Mouse (Mus musculus): ENCODE results near the gene Fut7. TPM values are rescaled to one million over a fixed set of nuclear protein-coding genes. Genes with fewer than 3 reads are reported as not detected.

Gene Fut7
- polyA plus RNA-seq (2015; fragmentation: Nextera tagmentation; extraction: Ambion mirVana), result 0.35 and 0.46 TPM in 2 replicates

GRCm38 (mm10) chr2:25422587-25423410 lies at the start of gene Fut7:
Gene Fut7 (plus strand): TSS chr2:25423267.
- Histone ChIP-seq H3K4me1 (ENCODE audit: control insufficient read depth, insufficient read depth, low read length) (peaks cover 3% of the 10 kb centered on the region), H3K9me3 (replicated peaks; ENCODE audit: control insufficient read depth, low read length) (no peaks in the 10 kb centered on the region), H3K36me3 (ENCODE audit: control insufficient read depth, insufficient read depth) (no peaks in the 10 kb centered on the region), H3K4me2 (ENCODE audit: low read depth, low read length) (no peak within 1 kb of the TSS), H3K27me3 (ENCODE audit: control insufficient read depth, insufficient read depth, low read length) (peaks cover 26% of the 10 kb centered on the region), H3K27ac (ENCODE audit: low read length) (no peak within 1 kb of the TSS), H3K9ac (ENCODE audit: low read length) (no peak within 1 kb of the TSS), H3K4me3 (ENCODE audit: low read length) (no peak within 1 kb of the TSS)
- WGBS, result 53% methylated on average over 17 of the region's 17 CpGs
- ATAC-seq (replicated peaks; ENCODE audit: extremely low read depth, insufficient read depth, low FRiP score), result no peak

DNA sequence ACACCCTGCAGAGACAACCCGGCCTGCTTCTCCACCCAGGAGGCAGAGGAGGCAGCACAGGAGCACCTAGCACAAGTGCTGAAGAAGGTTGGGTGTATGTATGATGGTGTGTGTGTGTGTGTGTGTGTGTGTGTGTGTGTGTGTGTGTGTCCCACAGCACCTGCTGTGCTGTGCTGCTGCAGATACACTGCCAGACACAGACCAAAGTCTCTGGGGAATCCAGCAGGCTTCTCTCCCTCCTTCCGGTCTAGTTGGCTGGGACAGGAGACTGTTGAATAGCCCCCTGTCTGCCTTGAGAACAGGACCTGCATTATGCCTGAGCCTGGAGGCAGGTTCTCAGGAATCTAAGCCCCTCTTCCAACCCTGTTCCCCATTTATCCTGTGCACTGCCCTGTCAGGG lies 49.6 kb upstream of the Fut7 start:
- ATAC-seq (replicated peaks; ENCODE audit: extremely low read depth, insufficient read depth, low FRiP score), result no peak
- peaks cover 2% of the 10 kb centered on the region for H3K27me3 ChIP-seq (ENCODE audit: control insufficient read depth, insufficient read depth, low read length)
- 46% methylated on average over 2 of the region's 2 CpGs for whole genome bisulfite sequencing
- H3K4me2 ChIP-seq (ENCODE audit: low read depth, low read length), result peak overlapping the region; percentile 89
- H3K4me1 ChIP-seq (ENCODE audit: control insufficient read depth, insufficient read depth, low read length), result peaks cover 16% of the 10 kb centered on the region
- no peak overlapping the region for H3K27ac ChIP-seq (ENCODE audit: low read length)
- no peaks in the 10 kb centered on the region for H3K9me3 ChIP-seq (replicated peaks; ENCODE audit: control insufficient read depth, low read length)
- H3K9ac ChIP-seq (ENCODE audit: low read length), result peak overlapping the region; percentile 64
- peaks cover 2% of the 10 kb centered on the region; the same call in 1 of the 2 replicates for H3K36me3 ChIP-seq (ENCODE audit: control insufficient read depth, insufficient read depth)
- H3K4me3 ChIP-seq (ENCODE audit: low read length), result peak overlapping the region; percentile 66

- ATAC-seq (replicated peaks; ENCODE audit: extremely low read depth, insufficient read depth, low FRiP score), result no peak
- no peak overlapping the region for H3K4me3 ChIP-seq (ENCODE audit: low read length)
- no peak overlapping the region for H3K27ac ChIP-seq (ENCODE audit: low read length)
- no peaks in the 10 kb centered on the region; the same call in 1 of the 2 replicates for H3K27me3 ChIP-seq (ENCODE audit: control insufficient read depth, insufficient read depth, low read length)
- H3K36me3 ChIP-seq (ENCODE audit: control insufficient read depth, insufficient read depth), result peaks cover 2% of the 10 kb centered on the region; the same call in 1 of the 2 replicates
- no peaks in the 10 kb centered on the region for H3K9me3 ChIP-seq (replicated peaks; ENCODE audit: control insufficient read depth, low read length)
- no peak overlapping the region for H3K4me2 ChIP-seq (ENCODE audit: low read depth, low read length)
- WGBS, result 55% methylated on average over 4 of the region's 4 CpGs
- H3K9ac ChIP-seq (ENCODE audit: low read length), result no peak overlapping the region
- H3K4me1 ChIP-seq (ENCODE audit: control insufficient read depth, insufficient read depth, low read length), result peaks cover 14% of the 10 kb centered on the region
These were observed 46.5 kb upstream of the Fut7 start for GRCm38 (mm10) chr2:25376589-25376988.

- H3K9ac ChIP-seq (ENCODE audit: low read length), result no peak overlapping the region
- no peaks in the 10 kb centered on the region for H3K9me3 ChIP-seq (replicated peaks; ENCODE audit: control insufficient read depth, low read length)
- H3K4me3 ChIP-seq (ENCODE audit: low read length), result no peak overlapping the region
- H3K4me2 ChIP-seq (ENCODE audit: low read depth, low read length), result no peak overlapping the region
- H3K36me3 ChIP-seq (ENCODE audit: control insufficient read depth, insufficient read depth), result no peaks in the 10 kb centered on the region
- WGBS, result 50% methylated on average over 5 of the region's 5 CpGs
- ATAC-seq (replicated peaks; ENCODE audit: extremely low read depth, insufficient read depth, low FRiP score), result no peak
- no peak overlapping the region for H3K27ac ChIP-seq (ENCODE audit: low read length)
- 0 out of 2 replicates have a peak, but pooled peaks cover 2% of the 10 kb centered on the region for H3K27me3 ChIP-seq (ENCODE audit: control insufficient read depth, insufficient read depth, low read length)
- H3K4me1 ChIP-seq (ENCODE audit: control insufficient read depth, insufficient read depth, low read length), result no peaks in the 10 kb centered on the region
These were observed 38.6 kb upstream of the Fut7 start for GRCm38 (mm10) chr2:25384492-25384891.

GRCm38 (mm10) chr2:25391266-25391665 lies 31.8 kb upstream of the Fut7 start:
- H3K36me3 ChIP-seq (ENCODE audit: control insufficient read depth, insufficient read depth), result no peaks in the 10 kb centered on the region
- no peak overlapping the region for H3K4me2 ChIP-seq (ENCODE audit: low read depth, low read length)
- ATAC-seq (replicated peaks; ENCODE audit: extremely low read depth, insufficient read depth, low FRiP score), result no peak
- WGBS, result 66% methylated on average over 5 of the region's 5 CpGs
- no peak overlapping the region for H3K27ac ChIP-seq (ENCODE audit: low read length)
- H3K4me1 ChIP-seq (ENCODE audit: control insufficient read depth, insufficient read depth, low read length), result peaks cover 6% of the 10 kb centered on the region; the same call in 1 of the 2 replicates
- no peaks in the 10 kb centered on the region for H3K9me3 ChIP-seq (replicated peaks; ENCODE audit: control insufficient read depth, low read length)
- no peak overlapping the region for H3K4me3 ChIP-seq (ENCODE audit: low read length)
- peaks cover 19% of the 10 kb centered on the region for H3K27me3 ChIP-seq (ENCODE audit: control insufficient read depth, insufficient read depth, low read length)
- no peak overlapping the region for H3K9ac ChIP-seq (ENCODE audit: low read length)

- peaks cover 50% of the 10 kb centered on the region for H3K27me3 ChIP-seq (ENCODE audit: control insufficient read depth, insufficient read depth, low read length)
- WGBS, result 34% methylated on average over 3 of the region's 3 CpGs
- no peaks in the 10 kb centered on the region for H3K36me3 ChIP-seq (ENCODE audit: control insufficient read depth, insufficient read depth)
- no peak for ATAC-seq (replicated peaks; ENCODE audit: extremely low read depth, insufficient read depth, low FRiP score)
- H3K4me1 ChIP-seq (ENCODE audit: control insufficient read depth, insufficient read depth, low read length), result peaks cover 6% of the 10 kb centered on the region; the same call in 1 of the 2 replicates
- no peak overlapping the region for H3K4me3 ChIP-seq (ENCODE audit: low read length)
- no peak overlapping the region for H3K9ac ChIP-seq (ENCODE audit: low read length)
- H3K4me2 ChIP-seq (ENCODE audit: low read depth, low read length), result no peak overlapping the region
- no peaks in the 10 kb centered on the region for H3K9me3 ChIP-seq (replicated peaks; ENCODE audit: control insufficient read depth, low read length)
- no peak overlapping the region for H3K27ac ChIP-seq (ENCODE audit: low read length)
These were observed 28.5 kb upstream of the Fut7 start for GRCm38 (mm10) chr2:25394281-25395221.

DNA sequence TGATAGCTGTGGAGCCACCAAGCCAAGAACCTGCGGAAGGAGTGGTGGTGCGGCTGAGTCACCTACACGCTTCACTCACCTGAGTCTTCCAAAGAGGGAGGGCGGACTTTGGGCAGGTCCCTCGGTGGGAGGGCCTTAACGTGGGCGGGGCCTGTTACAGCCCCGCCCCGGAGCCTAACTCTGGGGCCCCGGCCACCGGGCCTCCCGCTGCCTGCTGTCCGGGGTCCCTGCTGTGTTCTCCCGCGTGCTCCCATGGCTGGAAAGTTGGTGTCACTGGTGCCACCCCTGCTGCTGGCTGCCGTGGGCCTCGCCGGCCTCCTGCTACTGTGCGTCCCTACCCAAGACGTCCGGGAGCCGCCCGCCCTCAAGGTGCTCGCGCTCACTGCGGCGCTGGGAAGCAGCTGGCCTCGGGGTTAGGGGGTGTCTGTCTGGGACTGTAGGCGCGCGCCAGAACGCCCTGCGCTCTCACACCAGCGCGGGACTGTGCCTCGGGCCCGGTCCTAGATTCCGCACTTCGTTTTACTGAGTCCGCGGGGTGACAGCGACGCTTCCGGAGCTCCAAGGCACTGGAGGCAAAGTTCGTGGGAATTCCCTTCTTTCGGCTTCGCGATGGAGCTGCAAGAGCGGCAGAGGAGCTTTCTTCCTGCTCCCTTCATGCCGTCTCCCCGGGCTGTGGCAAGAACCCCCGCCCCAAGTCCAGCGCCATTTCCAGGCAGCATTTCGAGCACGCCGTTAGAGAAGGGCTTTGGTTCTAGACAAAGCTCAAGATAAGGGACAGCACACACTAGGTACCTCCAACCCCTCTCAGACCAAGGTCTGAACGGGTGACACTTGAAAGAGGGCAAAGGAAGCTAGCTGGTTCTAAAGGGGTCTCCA lies 27.1 kb upstream of the Fut7 start, which contains the start of gene Entpd2:
Entpd2 (plus strand) TSS at position 154 of the 876 bp plus-strand sequence.
- Histone ChIP-seq H3K4me1 (ENCODE audit: control insufficient read depth, insufficient read depth, low read length) (peaks cover 6% of the 10 kb centered on the region; the same call in 1 of the 2 replicates), H3K4me2 (ENCODE audit: low read depth, low read length) (peak within 1 kb of the TSS; percentile 68), H3K9ac (ENCODE audit: low read length) (peak within 1 kb of the TSS; percentile 50), H3K36me3 (ENCODE audit: control insufficient read depth, insufficient read depth) (no peaks in the 10 kb centered on the region), H3K4me3 (ENCODE audit: low read length) (peak within 1 kb of the TSS; percentile 47), H3K9me3 (replicated peaks; ENCODE audit: control insufficient read depth, low read length) (no peaks in the 10 kb centered on the region), H3K27ac (ENCODE audit: low read length) (no peak within 1 kb of the TSS), H3K27me3 (ENCODE audit: control insufficient read depth, insufficient read depth, low read length) (peaks cover 61% of the 10 kb centered on the region)
- 0 out of 2 replicates have a peak, but pooled peaks have one; percentile 5 for ATAC-seq (replicated peaks; ENCODE audit: extremely low read depth, insufficient read depth, low FRiP score)
- 2% methylated on average over 57 of the region's 57 CpGs for WGBS

- peaks cover 6% of the 10 kb centered on the region; the same call in 1 of the 2 replicates for H3K4me1 ChIP-seq (ENCODE audit: control insufficient read depth, insufficient read depth, low read length)
These were observed 26.5 kb upstream of the Fut7 start for GRCm38 (mm10) chr2:25396597-25396983.

More at GRCm38 (mm10) chr2:25396597-25396983, 26.5 kb upstream of the Fut7 start:
- ATAC-seq (replicated peaks; ENCODE audit: extremely low read depth, insufficient read depth, low FRiP score), result no peak
- Histone ChIP-seq H3K4me3 (ENCODE audit: low read length) (peak overlapping the region; percentile 47; the same call in 1 of the 2 replicates), H3K9ac (ENCODE audit: low read length) (no peak overlapping the region; the same call in 1 of the 2 replicates), H3K9me3 (replicated peaks; ENCODE audit: control insufficient read depth, low read length) (no peaks in the 10 kb centered on the region), H3K4me2 (ENCODE audit: low read depth, low read length) (peak overlapping the region; percentile 68), H3K36me3 (ENCODE audit: control insufficient read depth, insufficient read depth) (no peaks in the 10 kb centered on the region), H3K27me3 (ENCODE audit: control insufficient read depth, insufficient read depth, low read length) (peaks cover 67% of the 10 kb centered on the region), H3K27ac (ENCODE audit: low read length) (no peak overlapping the region)
- 28% methylated on average over 3 of the region's 3 CpGs for WGBS

Measured in heart, embryonic 16.5 days (tissue).